Mouse (Mus musculus) midbrain, embryonic 16.5 days (tissue): Measurements from ENCODE around the gene Gpr132. TPM values are rescaled to one million over a fixed set of nuclear protein-coding genes. Genes with fewer than 3 reads are reported as not detected.
"Not testable (repeated sequence)": the region's sequence is repeated elsewhere in the genome, so short reads cannot be mapped to it uniquely, and the experiment has no call there.

Source experiments
- ATAC-seq: fragments of 200-750 bp; cut with Nextera tagmentation; 2 replicates; pipeline ENCODE4 v1.8.0; 2017; ENCODE audit warnings: moderate TSS enrichment
- H3K27ac ChIP-seq: fragments of 300-500 bp; sonication (generic); 2 replicates; pipeline ENCODE4 v1.5.1; 2014; ENCODE audit warnings: mild to moderate bottlenecking, low read length, mixed read lengths
- H3K27me3 ChIP-seq: fragments of 300-500 bp; sonication (generic); 2 replicates; pipeline ENCODE4 v1.6.1; 2014; ENCODE audit warnings: low read depth, low read length, mixed read lengths; ENCODE audit not compliant: control insufficient read depth, insufficient read depth
- H3K36me3 ChIP-seq: fragments of 300-500 bp; sonication (generic); 2 replicates; pipeline ENCODE4 v1.6.1; 2014; ENCODE audit warnings: mild to moderate bottlenecking, low read length, moderate library complexity, mixed read lengths; ENCODE audit not compliant: control insufficient read depth, insufficient read depth
- H3K4me1 ChIP-seq: fragments of 300-500 bp; sonication (generic); 2 replicates; pipeline ENCODE4 v1.6.1; 2014; ENCODE audit warnings: mild to moderate bottlenecking, low read length, mixed read lengths; ENCODE audit not compliant: control insufficient read depth, insufficient read depth
- H3K4me2 ChIP-seq: fragments of 300-500 bp; sonication (generic); 2 replicates; pipeline ENCODE4 v1.6.1; 2014; ENCODE audit warnings: mild to moderate bottlenecking, low read length, mixed read lengths
- H3K4me3 ChIP-seq: fragments of 300-500 bp; sonication (generic); 2 replicates; pipeline ENCODE4 v1.5.1; 2014; ENCODE audit warnings: low read depth, mild to moderate bottlenecking, low read length, moderate library complexity, mixed read lengths
- H3K9ac ChIP-seq: fragments of 300-500 bp; sonication (generic); 2 replicates; pipeline ENCODE4 v1.6.1; 2014; ENCODE audit warnings: low read depth, low read length, mixed read lengths
- H3K9me3 ChIP-seq: fragments of 300-500 bp; sonication (generic); replicated peaks from 2 replicates; pipeline ENCODE4 v1.6.1; 2014; ENCODE audit warnings: mild to moderate bottlenecking, low read length, mixed read lengths; ENCODE audit not compliant: control insufficient read depth, poor library complexity, severe bottlenecking
- WGBS: fragments of 180-500 bp; shearing (Covaris S2); extraction: QIAGEN DNeasy Blood & Tissue Kit; methylation state at CpG from one replicate; pipeline ENCODE4 v1.1.7; 2014; 5-methylcytosine and 5-hydroxymethylcytosine counted together
- polyA plus RNA-seq: library from polyadenylated mRNA; unstranded; fragments of >200 nt; fragmentation: Nextera tagmentation; extraction: Ambion mirVana; gene quantifications from 2 replicates; pipeline ENCODE4 v1.2.1, GENCODE M21; 2015

The Gpr132 gene
- polyA plus RNA-seq, 1 experiment from 2014 or later = not detected

- H3K27me3 ChIP-seq = no peaks in the 10 kb centered on the region
- H3K36me3 ChIP-seq = peaks cover 18% of the 10 kb centered on the region
- ATAC-seq = no peak
- no peak overlapping the region for H3K4me3 ChIP-seq
- H3K27ac ChIP-seq = no peak overlapping the region
- no peaks in the 10 kb centered on the region for H3K9me3 ChIP-seq
- H3K4me2 ChIP-seq = no peak overlapping the region
- H3K4me1 ChIP-seq = peaks cover 10% of the 10 kb centered on the region
- WGBS = 44% methylated on average over 1 of the region's 1 CpGs
- H3K9ac ChIP-seq = no peak overlapping the region
These were observed 46.8 kb downstream of the Gpr132 start for GRCm38 (mm10) chr12:112821216-112821615.

- peaks cover 2% of the 10 kb centered on the region; the same call in 1 of the 2 replicates for H3K4me1 ChIP-seq
- WGBS = 72% methylated on average over 12 of the region's 12 CpGs
- H3K4me3 ChIP-seq = no peak overlapping the region
- H3K27me3 ChIP-seq = no peaks in the 10 kb centered on the region
- no peak overlapping the region for H3K27ac ChIP-seq
- H3K9me3 ChIP-seq = no peaks in the 10 kb centered on the region
- H3K36me3 ChIP-seq = peaks cover 18% of the 10 kb centered on the region
- ATAC-seq = no peak
- H3K9ac ChIP-seq = no peak overlapping the region
- H3K4me2 ChIP-seq = no peak overlapping the region
These were observed 47.5 kb downstream of the Gpr132 start for GRCm38 (mm10) chr12:112820401-112820999.

GRCm38 (mm10) chr12:112819057-112819662, 48.9 kb downstream of the Gpr132 start:
- H3K9ac ChIP-seq = no peak overlapping the region
- ATAC-seq = no peak

GRCm38 (mm10) chr12:112816866-112817265, 51.2 kb downstream of the Gpr132 start:
- H3K27ac ChIP-seq, H3K9ac ChIP-seq, ATAC-seq, H3K27me3 ChIP-seq, H3K4me3 ChIP-seq, H3K4me1 ChIP-seq, H3K9me3 ChIP-seq, H3K4me2 ChIP-seq: not testable (repeated sequence)
- 83% methylated on average over 7 of the region's 7 CpGs for WGBS
- peaks cover 25% of the 10 kb centered on the region for H3K36me3 ChIP-seq

More at GRCm38 (mm10) chr12:112819057-112819662, 48.9 kb downstream of the Gpr132 start:
- no peak overlapping the region for H3K4me3 ChIP-seq
- no peaks in the 10 kb centered on the region for H3K27me3 ChIP-seq
- no peak overlapping the region for H3K4me2 ChIP-seq
- 90% methylated on average over 8 of the region's 8 CpGs for WGBS
- H3K9me3 ChIP-seq = no peaks in the 10 kb centered on the region
- peaks cover 2% of the 10 kb centered on the region; the same call in 1 of the 2 replicates for H3K4me1 ChIP-seq
- H3K36me3 ChIP-seq = peaks cover 23% of the 10 kb centered on the region
- no peak overlapping the region for H3K27ac ChIP-seq

- 0 out of 2 replicates have a peak, but pooled peaks have one; percentile 22 for ATAC-seq
- Histone ChIP-seq H3K4me1 (no peaks in the 10 kb centered on the region), H3K4me2 (no peak overlapping the region), H3K9ac (no peak overlapping the region), H3K4me3 (no peak overlapping the region), H3K27ac (no peak overlapping the region), H3K27me3 (no peaks in the 10 kb centered on the region), H3K36me3 (peaks cover 25% of the 10 kb centered on the region), H3K9me3 (no peaks in the 10 kb centered on the region)
- WGBS = 56% methylated on average over 4 of the region's 4 CpGs
These were observed 51.7 kb downstream of the Gpr132 start for GRCm38 (mm10) chr12:112816294-112816693.

GRCm38 (mm10) chr12:112814682-112815470, 53.2 kb downstream of the Gpr132 start:
- no peak overlapping the region for H3K4me3 ChIP-seq
- H3K9ac ChIP-seq = no peak overlapping the region
- H3K4me1 ChIP-seq = 0 out of 2 replicates have a peak, but pooled peaks cover 2% of the 10 kb centered on the region
- H3K4me2 ChIP-seq = no peak overlapping the region
- no peaks in the 10 kb centered on the region for H3K27me3 ChIP-seq
- no peaks in the 10 kb centered on the region for H3K9me3 ChIP-seq
- WGBS = 81% methylated on average over 14 of the region's 14 CpGs
- H3K36me3 ChIP-seq = peaks cover 21% of the 10 kb centered on the region
- no peak for ATAC-seq
- no peak overlapping the region for H3K27ac ChIP-seq

GRCm38 (mm10) chr12:112813370-112813769, 54.7 kb downstream of the Gpr132 start:
- H3K4me3 ChIP-seq = no peak overlapping the region
- H3K27me3 ChIP-seq = no peaks in the 10 kb centered on the region
- H3K9ac ChIP-seq = no peak overlapping the region
- no peak overlapping the region for H3K27ac ChIP-seq
- no peaks in the 10 kb centered on the region for H3K9me3 ChIP-seq
- ATAC-seq = no peak
- WGBS = 79% methylated on average over 7 of the region's 7 CpGs
- H3K4me1 ChIP-seq = peaks cover 9% of the 10 kb centered on the region
- peaks cover 11% of the 10 kb centered on the region for H3K36me3 ChIP-seq
- no peak overlapping the region for H3K4me2 ChIP-seq

GRCm38 (mm10) chr12:112810092-112810885, 57.7 kb downstream of the Gpr132 start:
- Histone ChIP-seq H3K36me3 (peaks cover 7% of the 10 kb centered on the region; the same call in 1 of the 2 replicates), H3K9me3 (no peaks in the 10 kb centered on the region), H3K4me2 (peak overlapping the region; percentile 84; the same call in 1 of the 2 replicates), H3K27me3 (no peaks in the 10 kb centered on the region), H3K4me1 (peaks cover 14% of the 10 kb centered on the region), H3K27ac (no peak overlapping the region), H3K4me3 (no peak overlapping the region; the same call in 1 of the 2 replicates), H3K9ac (no peak overlapping the region)
- ATAC-seq = no peak
- 67% methylated on average over 19 of the region's 19 CpGs for WGBS
